ENCODE assay signal across 15 mouse cellular contexts in genomic region chr7:17017921-17018320, GRCm38 (mm10). TPM values are rescaled to one million over a fixed set of nuclear protein-coding genes. Genes with fewer than 3 reads are reported as not detected.
DNase-seq lines count a peak whose midpoint lies in the region; ATAC-seq and TF ChIP-seq lines count a peak whose summit lies in the region.
"Had no signal": no experiment of that assay in that cellular context is flagged by ENCODE, and none has a peak within 500 bp of the region (broad histone marks: within the 10 kb centered on the region; RNA-seq: fewer than 3 reads in every experiment).

No protein-coding gene starts in this region.

- peaks cover 84% of the 10 kb centered on the region for H3K36me3 ChIP-seq in embryonic facial prominence, embryonic 15.5 days
- peaks cover 97% of the 10 kb centered on the region for H3K36me3 ChIP-seq in embryonic facial prominence, embryonic 10.5 days (replicated peaks)
- peaks cover 71% of the 10 kb centered on the region for H3K36me3 ChIP-seq in heart, postnatal 0 days (replicated peaks; ENCODE audit: control insufficient read depth, insufficient read depth, low read length)
- peaks cover 56% of the 10 kb centered on the region for H3K36me3 ChIP-seq in lung, embryonic 16.5 days (ENCODE audit: control insufficient read depth, insufficient read depth, low read length)
- H3K36me3 ChIP-seq in stomach, embryonic 16.5 days (ENCODE audit: control insufficient read depth, insufficient read depth, low read length), result peaks cover 23% of the 10 kb centered on the region; the same call in 1 of the 2 replicates

- peak overlapping the region; percentile 60; the same call in 1 of the 2 replicates for H3K27ac ChIP-seq in embryonic facial prominence, embryonic 15.5 days (replicated peaks)
- H3K27ac ChIP-seq in embryonic facial prominence, embryonic 10.5 days (replicated peaks), result no peak overlapping the region
- peak overlapping the region; percentile 67 for H3K27ac ChIP-seq in heart, postnatal 0 days (ENCODE audit: low read depth)
- peak overlapping the region; percentile 53; the same call in 1 of the 2 replicates for H3K27ac ChIP-seq in lung, embryonic 16.5 days (ENCODE audit: low read length)
- H3K27ac ChIP-seq in stomach, embryonic 16.5 days (ENCODE audit: low read length), result peak overlapping the region; percentile 86
- H3K27ac ChIP-seq: neural tube, embryonic 13.5 days had no signal

- H3K4me1 ChIP-seq in embryonic facial prominence, embryonic 15.5 days, result peaks cover 19% of the 10 kb centered on the region
- no peaks in the 10 kb centered on the region for H3K4me1 ChIP-seq in embryonic facial prominence, embryonic 10.5 days
- peaks cover 41% of the 10 kb centered on the region for H3K4me1 ChIP-seq in heart, postnatal 0 days (ENCODE audit: control insufficient read depth, insufficient read depth)
- H3K4me1 ChIP-seq in lung, embryonic 16.5 days (replicated peaks; ENCODE audit: control insufficient read depth, insufficient read depth, low read length), result peaks cover 5% of the 10 kb centered on the region; the same call in 1 of the 2 replicates
- peaks cover 16% of the 10 kb centered on the region for H3K4me1 ChIP-seq in stomach, embryonic 16.5 days (ENCODE audit: control insufficient read depth, insufficient read depth, low read length)

- no peak overlapping the region for H3K4me3 ChIP-seq in embryonic facial prominence, embryonic 15.5 days (replicated peaks)
- H3K4me3 ChIP-seq in embryonic facial prominence, embryonic 10.5 days, result no peak overlapping the region
- no peak overlapping the region for H3K4me3 ChIP-seq in heart, postnatal 0 days (ENCODE audit: low read depth, low read length)
- H3K4me3 ChIP-seq in lung, embryonic 16.5 days (ENCODE audit: low read length), result no peak overlapping the region
- H3K4me3 ChIP-seq in stomach, embryonic 16.5 days (replicated peaks; ENCODE audit: low read length), result no peak overlapping the region
- H3K4me3 ChIP-seq: neural tube, embryonic 13.5 days had no signal

- H3K9me3 ChIP-seq in embryonic facial prominence, embryonic 15.5 days (replicated peaks), result no peaks in the 10 kb centered on the region
- H3K9me3 ChIP-seq in embryonic facial prominence, embryonic 10.5 days, result no peaks in the 10 kb centered on the region
- no peaks in the 10 kb centered on the region for H3K9me3 ChIP-seq in heart, postnatal 0 days (replicated peaks; ENCODE audit: control insufficient read depth, low read length)
- no peaks in the 10 kb centered on the region for H3K9me3 ChIP-seq in lung, embryonic 16.5 days (ENCODE audit: control insufficient read depth, low read length)
- H3K9me3 ChIP-seq in stomach, embryonic 16.5 days (replicated peaks; ENCODE audit: control insufficient read depth, low read length), result no peaks in the 10 kb centered on the region
- H3K9me3 ChIP-seq: neural tube, embryonic 13.5 days had no signal

- no peak for TF ChIP-seq EP300 in heart, postnatal 0 days (IDR thresholded peaks at IDR 0.05; ENCODE audit: low read depth)

- H3K9ac ChIP-seq in embryonic facial prominence, embryonic 15.5 days, result no peak overlapping the region
- H3K9ac ChIP-seq in heart, postnatal 0 days (replicated peaks; ENCODE audit: low read depth, low read length), result no peak overlapping the region
- no peak overlapping the region for H3K9ac ChIP-seq in lung, embryonic 16.5 days (ENCODE audit: low read length)
- H3K9ac ChIP-seq in stomach, embryonic 16.5 days (ENCODE audit: low read length), result peak overlapping the region; percentile 40; the same call in 1 of the 2 replicates
- H3K9ac ChIP-seq: neural tube, embryonic 13.5 days had no signal

- no peak for DNase-seq in embryonic facial prominence, embryonic 10.5 days (ENCODE audit: low spot score)
- no peak for DNase-seq in heart, postnatal 0 days (ENCODE audit: low spot score)
- no peak for DNase-seq in heart, adult 11 months
- no peak for DNase-seq in lung, postnatal 10 days
- DNase-seq in urinary bladder, postnatal 25 days (ENCODE audit: low spot score), result no peak
- DNase-seq: B cell, adult 2 months; kidney, adult 9 months; spleen, adult 18-20 months had no signal

- no peak for TF ChIP-seq CTCF in heart, postnatal 0 days (IDR thresholded peaks at IDR 0.05; ENCODE audit: low read depth)

- no peak for ATAC-seq in embryonic facial prominence, embryonic 15.5 days (ENCODE audit: insufficient number of reproducible peaks, low FRiP score, low TSS enrichment, low read depth)
- no peak for ATAC-seq in heart, postnatal 0 days (ENCODE audit: insufficient read depth, low read depth)
- no peak for ATAC-seq in lung, embryonic 16.5 days (ENCODE audit: low read depth)
- ATAC-seq in stomach, embryonic 16.5 days (ENCODE audit: insufficient read depth, low FRiP score), result no peak

- H3K4me2 ChIP-seq in embryonic facial prominence, embryonic 15.5 days (replicated peaks), result no peak overlapping the region
- no peak overlapping the region for H3K4me2 ChIP-seq in heart, postnatal 0 days (ENCODE audit: low read depth, low read length)
- H3K4me2 ChIP-seq in lung, embryonic 16.5 days (ENCODE audit: low read depth, low read length), result no peak overlapping the region
- H3K4me2 ChIP-seq in stomach, embryonic 16.5 days (ENCODE audit: low read depth, low read length), result no peak overlapping the region
- H3K4me2 ChIP-seq: neural tube, embryonic 13.5 days had no signal

- WGBS in embryonic facial prominence, embryonic 15.5 days, result 81% methylated on average over 2 of the region's 2 CpGs
- 85% methylated on average over 2 of the region's 2 CpGs for WGBS in embryonic facial prominence, embryonic 10.5 days
- whole genome bisulfite sequencing in heart, postnatal 0 days, result 68% methylated on average over 2 of the region's 2 CpGs
- 79% methylated on average over 2 of the region's 2 CpGs for WGBS in lung, embryonic 16.5 days
- 74% methylated on average over 2 of the region's 2 CpGs for WGBS in stomach, embryonic 16.5 days

- no peaks in the 10 kb centered on the region for H3K27me3 ChIP-seq in embryonic facial prominence, embryonic 15.5 days
- H3K27me3 ChIP-seq in embryonic facial prominence, embryonic 10.5 days (replicated peaks; ENCODE audit: low read depth, poor library complexity, severe bottlenecking), result no peaks in the 10 kb centered on the region
- H3K27me3 ChIP-seq in heart, postnatal 0 days (ENCODE audit: control insufficient read depth, insufficient read depth, low read length), result no peaks in the 10 kb centered on the region
- H3K27me3 ChIP-seq in lung, embryonic 16.5 days (ENCODE audit: control insufficient read depth, insufficient read depth, low read depth, low read length), result no peaks in the 10 kb centered on the region
- no peaks in the 10 kb centered on the region for H3K27me3 ChIP-seq in stomach, embryonic 16.5 days (ENCODE audit: control insufficient read depth, insufficient read depth, low read length)
- H3K27me3 ChIP-seq: neural tube, embryonic 13.5 days had no signal

RNA-seq across cellular contexts. Expression of gene Ppp5c, which starts 9.8 kb away (rescaled TPM):
- 112 and 113 TPM in 2 replicates for polyA plus RNA-seq in embryonic facial prominence, embryonic 15.5 days (2015; fragmentation: Nextera tagmentation; extraction: Ambion mirVana)
- polyA plus RNA-seq in embryonic facial prominence, embryonic 10.5 days (2016; fragmentation: Nextera tagmentation; extraction: Ambion mirVana), result 138 and 146 TPM in 2 replicates
- total RNA-seq in heart, postnatal 0 days (2014; rRNA removed; ENCODE audit: low replicate concordance), result 55.0 and 68.0 TPM in 2 replicates
- polyA plus RNA-seq in heart, postnatal 0 days (2015; fragmentation: Nextera tagmentation; extraction: Ambion mirVana), result 88.5 and 93.6 TPM in 2 replicates
- polyA plus RNA-seq in lung, embryonic 16.5 days (2015; fragmentation: Nextera tagmentation; extraction: Ambion mirVana), result 104 and 105 TPM in 2 replicates
- polyA plus RNA-seq in stomach, embryonic 16.5 days (2015; fragmentation: Nextera tagmentation; extraction: Ambion mirVana), result 87.9 and 95.6 TPM in 2 replicates

RNA-seq across cellular contexts. Expression of gene Ccdc8, which starts 25.4 kb away (rescaled TPM):
- polyA plus RNA-seq in embryonic facial prominence, embryonic 15.5 days (2015; fragmentation: Nextera tagmentation; extraction: Ambion mirVana), result 41.5 and 43.9 TPM in 2 replicates
- polyA plus RNA-seq in embryonic facial prominence, embryonic 10.5 days (2016; fragmentation: Nextera tagmentation; extraction: Ambion mirVana), result 10.5 and 11.9 TPM in 2 replicates
- total RNA-seq in heart, postnatal 0 days (2014; rRNA removed; ENCODE audit: low replicate concordance), result 30.8 and 31.2 TPM in 2 replicates
- 10.0 and 11.7 TPM in 2 replicates for polyA plus RNA-seq in heart, postnatal 0 days (2015; fragmentation: Nextera tagmentation; extraction: Ambion mirVana)
- polyA plus RNA-seq in lung, embryonic 16.5 days (2015; fragmentation: Nextera tagmentation; extraction: Ambion mirVana), result 41.7 and 43.8 TPM in 2 replicates
- polyA plus RNA-seq in stomach, embryonic 16.5 days (2015; fragmentation: Nextera tagmentation; extraction: Ambion mirVana), result 40.4 and 45.1 TPM in 2 replicates

RNA-seq across cellular contexts. Expression of gene Gm42372, which starts 35.0 kb away (rescaled TPM):
- 0.28 and 0.32 TPM in 2 replicates for polyA plus RNA-seq in embryonic facial prominence, embryonic 15.5 days (2015; fragmentation: Nextera tagmentation; extraction: Ambion mirVana)
- polyA plus RNA-seq in embryonic facial prominence, embryonic 10.5 days (2016; fragmentation: Nextera tagmentation; extraction: Ambion mirVana), result 0.59 and 0.86 TPM in 2 replicates
- not detected in 2 replicates for total RNA-seq in heart, postnatal 0 days (2014; rRNA removed; ENCODE audit: low replicate concordance)
- not detected in 2 replicates for polyA plus RNA-seq in heart, postnatal 0 days (2015; fragmentation: Nextera tagmentation; extraction: Ambion mirVana)
- polyA plus RNA-seq in lung, embryonic 16.5 days (2015; fragmentation: Nextera tagmentation; extraction: Ambion mirVana), result 0.15 and 0.29 TPM in 2 replicates
- polyA plus RNA-seq in stomach, embryonic 16.5 days (2015; fragmentation: Nextera tagmentation; extraction: Ambion mirVana), result 0.25 and 0.35 TPM in 2 replicates
- polyA plus RNA-seq: gonadal fat pad, adult 2 months; urinary bladder, adult 2 months had no signal

RNA-seq across cellular contexts. Expression of gene Hif3a, which starts 44.3 kb away (rescaled TPM):
- polyA plus RNA-seq in embryonic facial prominence, embryonic 15.5 days (2015; fragmentation: Nextera tagmentation; extraction: Ambion mirVana), result 27.9 and 31.2 TPM in 2 replicates
- 5.6 and 5.7 TPM in 2 replicates for polyA plus RNA-seq in embryonic facial prominence, embryonic 10.5 days (2016; fragmentation: Nextera tagmentation; extraction: Ambion mirVana)
- total RNA-seq in heart, postnatal 0 days (2014; rRNA removed; ENCODE audit: low replicate concordance), result 29.7 and 35.5 TPM in 2 replicates
- polyA plus RNA-seq in heart, postnatal 0 days (2015; fragmentation: Nextera tagmentation; extraction: Ambion mirVana), result 4.2 and 6.2 TPM in 2 replicates
- 56.0 and 57.0 TPM in 2 replicates for polyA plus RNA-seq in lung, embryonic 16.5 days (2015; fragmentation: Nextera tagmentation; extraction: Ambion mirVana)
- 49.6 and 60.1 TPM in 2 replicates for polyA plus RNA-seq in stomach, embryonic 16.5 days (2015; fragmentation: Nextera tagmentation; extraction: Ambion mirVana)

RNA-seq across cellular contexts. Expression of gene Psg16, which starts 55.9 kb away (rescaled TPM):
- polyA plus RNA-seq in embryonic facial prominence, embryonic 15.5 days (2015; fragmentation: Nextera tagmentation; extraction: Ambion mirVana), result 0.11 and 0.13 TPM in 2 replicates
- polyA plus RNA-seq in embryonic facial prominence, embryonic 10.5 days (2016; fragmentation: Nextera tagmentation; extraction: Ambion mirVana), result 0.09 and 0.10 TPM in 2 replicates
- total RNA-seq in heart, postnatal 0 days (2014; rRNA removed; ENCODE audit: low replicate concordance), result 0.08 TPM in 1 of 2 replicates, not detected in the other
- 0.07 and 0.12 TPM in 2 replicates for polyA plus RNA-seq in heart, postnatal 0 days (2015; fragmentation: Nextera tagmentation; extraction: Ambion mirVana)
- polyA plus RNA-seq in lung, embryonic 16.5 days (2015; fragmentation: Nextera tagmentation; extraction: Ambion mirVana), result 0.28 and 0.50 TPM in 2 replicates
- polyA plus RNA-seq in stomach, embryonic 16.5 days (2015; fragmentation: Nextera tagmentation; extraction: Ambion mirVana), result 0.46 and 0.77 TPM in 2 replicates
- total RNA-seq: common myeloid progenitor, adult 5-6 weeks had no signal
- polyA plus RNA-seq: gonadal fat pad, adult 2 months had no signal
